Mouse (Mus musculus) B cell, adult 62 days (primary cell): ENCODE measurements around the gene Cd200r1. TPM values are rescaled to one million over a fixed set of nuclear protein-coding genes. Genes with fewer than 3 reads are reported as not detected.

Source experiments
- total RNA-seq: library from RNA; stranded (reverse); gene quantifications from 4 replicates; pipeline ENCODE4 v1.2.4, GENCODE M21; 2023

Gene Cd200r1
- total RNA-seq = 0.30 to 0.81 TPM (median 0.44 TPM) in 4 replicates

DNA sequence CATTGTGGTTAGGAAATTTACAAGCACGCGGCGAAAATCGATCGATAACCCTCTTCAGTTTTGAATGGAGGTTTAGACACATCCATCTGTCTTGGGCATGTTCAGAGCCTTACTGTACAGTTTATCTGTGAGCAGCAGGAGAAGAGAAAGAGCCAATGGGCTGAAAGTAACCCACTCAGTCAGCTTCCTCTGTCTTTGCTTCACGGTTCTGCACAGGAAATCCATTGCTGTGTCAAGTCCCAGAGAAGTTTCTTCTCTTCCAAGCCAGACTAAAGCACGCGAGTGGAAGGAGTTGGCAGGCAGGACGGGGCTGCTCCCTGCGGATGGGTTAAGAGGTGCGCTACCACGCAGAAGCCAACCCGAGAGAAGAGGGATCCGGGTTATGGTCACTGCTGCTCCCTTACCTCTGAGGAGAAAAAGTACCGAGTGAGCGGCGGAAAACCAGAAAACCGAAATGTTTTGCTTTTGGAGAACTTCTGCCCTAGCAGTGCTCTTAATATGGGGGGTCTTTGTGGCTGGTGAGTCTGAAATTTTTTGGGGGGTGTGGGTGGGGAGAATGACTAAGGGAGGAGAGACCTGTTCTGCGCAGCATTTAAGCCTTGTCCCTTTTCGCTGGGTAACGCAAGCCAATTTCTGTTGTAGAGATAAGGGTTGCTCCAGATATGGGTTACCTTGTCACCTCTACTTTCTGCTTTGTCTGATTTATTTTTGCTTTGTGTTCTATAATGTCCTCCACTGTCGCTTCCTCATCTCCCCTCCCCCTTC, at the start of gene Cd200r1:
Cd200r1 (plus strand) TSS at position 182 of the 765 bp plus-strand sequence.

DNA sequence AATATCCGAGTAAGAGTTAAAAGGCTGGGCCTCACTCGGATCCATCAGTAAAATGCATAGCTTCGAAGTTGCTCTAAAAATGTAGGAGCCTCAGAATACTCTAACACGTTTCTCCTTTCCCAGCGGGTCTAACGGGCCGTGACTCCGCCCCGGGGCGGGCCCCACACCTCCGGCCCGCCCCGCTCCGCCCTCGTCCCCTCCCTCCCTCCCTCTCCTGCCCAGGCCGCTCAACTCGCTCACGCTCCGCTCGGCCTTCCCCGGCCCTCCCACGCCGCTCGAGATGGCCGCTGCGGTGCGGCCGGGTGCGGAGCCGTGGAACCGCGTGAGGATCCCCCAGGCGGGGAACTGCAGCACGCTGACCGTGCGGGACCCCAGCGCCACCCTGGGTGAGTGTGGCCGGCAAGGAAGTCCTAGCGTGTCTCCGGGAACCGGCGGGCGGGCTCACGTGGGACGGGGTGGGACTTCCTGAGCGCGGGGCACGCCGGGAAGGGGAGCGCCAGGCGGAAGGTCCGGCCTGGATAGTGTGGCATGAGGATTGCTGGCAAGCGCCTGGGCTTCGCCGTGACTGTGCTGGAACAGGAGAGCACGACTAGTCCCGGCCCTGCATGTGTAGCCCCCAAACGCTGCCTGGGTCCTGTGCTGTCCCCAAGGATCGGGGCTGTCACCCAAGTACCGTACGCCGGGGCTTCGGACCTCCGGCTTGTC, 41.3 kb upstream of the Cd200r1 start, which contains the start of gene Nepro:
Nepro (plus strand) TSS at position 219 of the 705 bp plus-strand sequence.

DNA sequence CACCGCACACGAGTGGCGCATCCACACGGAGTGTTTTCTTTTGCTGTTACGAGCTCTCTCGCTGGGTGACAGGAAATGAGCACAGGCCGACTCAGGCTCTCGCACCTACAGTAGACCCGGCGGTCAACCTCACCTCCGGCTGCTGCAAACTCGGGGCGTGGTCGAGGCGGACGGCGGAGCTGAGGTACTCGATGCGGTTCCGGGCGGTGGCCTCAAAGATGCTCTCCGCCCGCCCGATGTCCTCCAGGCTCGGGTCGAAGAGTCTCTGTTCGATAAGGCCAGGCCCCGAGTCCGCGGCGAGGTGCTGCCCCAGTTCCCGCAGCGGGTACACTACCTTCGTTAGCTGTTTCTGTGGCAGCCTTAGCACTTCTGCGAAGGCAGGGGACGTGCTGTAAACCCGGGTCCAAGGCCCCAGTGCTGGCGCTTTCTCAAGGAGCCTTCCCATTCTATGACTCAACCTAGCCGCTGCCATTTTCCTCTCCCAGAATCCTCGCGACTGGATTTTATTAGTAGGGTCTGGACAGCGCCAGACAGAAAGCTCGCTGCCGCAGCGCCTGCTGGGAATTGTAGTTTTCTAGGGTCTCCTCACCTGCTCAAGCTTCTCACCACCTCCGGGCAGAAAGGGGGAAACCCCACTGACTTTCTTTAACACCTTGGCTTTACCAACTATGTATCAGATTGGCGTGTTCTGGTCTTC, 19.5 kb upstream of the Cd200r1 start, which contains the start of gene Gtpbp8:
Gtpbp8 (minus strand) TSS at position 498 of the 697 bp plus-strand sequence.

DNA sequence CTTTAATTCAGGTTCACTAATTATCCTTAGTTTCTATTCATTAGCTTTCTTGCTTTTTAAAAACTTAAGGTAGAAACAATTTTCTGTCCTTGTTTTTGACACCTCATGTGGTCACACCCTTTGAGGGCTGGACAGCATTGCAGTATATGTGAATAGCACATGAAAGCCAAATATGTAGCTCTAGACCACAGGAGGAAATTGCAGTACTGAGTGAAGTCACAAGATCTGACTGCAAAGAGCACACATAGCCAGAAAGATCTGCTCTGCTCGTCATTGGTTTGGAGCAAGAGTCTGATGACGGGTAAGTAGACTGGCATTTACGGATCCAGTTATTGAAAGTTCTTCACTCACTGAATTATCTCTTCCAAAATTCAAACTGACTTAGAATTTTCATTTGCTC, 46.0 kb downstream of the Cd200r1 start, which contains the start of gene Cd200r4:
Cd200r4 (plus strand) TSS at position 190 of the 400 bp plus-strand sequence.

Other genes starting within 250 kb of the Cd200r1 start
- gene Boc, start 206.8 kb upstream of the Cd200r1 start, total RNA-seq = not detected in 4 replicates
- gene Nepro, start 41.4 kb upstream of the Cd200r1 start, total RNA-seq = 10.9 to 14.9 TPM (median 12.2 TPM) in 4 replicates
- gene Gtpbp8, start 19.4 kb upstream of the Cd200r1 start, total RNA-seq = 6.4 to 12.1 TPM (median 9.7 TPM) in 4 replicates
- 0.33 TPM in 1 of 4 replicates, not detected in the others for gene Cd200r4, start 46.0 kb downstream of the Cd200r1 start, total RNA-seq
- gene Cd200r2, start 101.4 kb downstream of the Cd200r1 start, total RNA-seq = not detected in 4 replicates
- gene Cd200r3, start 177.9 kb downstream of the Cd200r1 start, total RNA-seq = not detected in 4 replicates